Mouse (Mus musculus): ENCODE data around the gene Tal1. TPM values are rescaled to one million over a fixed set of nuclear protein-coding genes. Genes with fewer than 3 reads are reported as not detected.

Tal1 gene
- polyA plus RNA-seq, 1 experiment from 2014 or later, result 1.1 TPM

DNA sequence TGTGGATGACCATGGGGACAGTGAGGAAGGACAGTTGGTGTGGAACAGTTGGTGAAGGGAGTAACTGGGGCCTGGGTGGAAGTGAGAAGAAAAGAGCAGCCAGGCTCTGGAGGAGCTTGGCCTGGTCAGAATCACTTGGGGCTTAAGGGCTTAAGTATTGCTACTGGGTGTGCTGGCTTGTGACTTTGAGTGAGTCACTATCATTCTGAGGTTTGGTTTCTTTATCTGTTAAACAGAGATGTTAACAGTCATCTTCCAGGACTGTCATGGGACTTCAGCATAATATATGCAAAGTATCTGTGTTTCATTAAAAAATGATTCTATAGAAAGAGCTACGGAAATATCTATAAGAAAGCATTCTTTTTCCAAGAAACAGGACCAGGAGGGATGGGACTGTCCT, 18.6 kb downstream of the Tal1 start:
- no peak for ATAC-seq (replicated peaks; ENCODE audit: insufficient number of reproducible peaks, insufficient read depth, low FRiP score, low read depth)
- WGBS, result 70% methylated on average over 1 of the region's 1 CpGs
- H3K4me2 ChIP-seq, result no peak overlapping the region
- peaks cover 6% of the 10 kb centered on the region for H3K4me1 ChIP-seq (replicated peaks)
- H3K4me3 ChIP-seq, result no peak overlapping the region
- H3K27ac ChIP-seq, result peak overlapping the region; percentile 77
- peaks cover 11% of the 10 kb centered on the region for H3K27me3 ChIP-seq
- H3K36me3 ChIP-seq, result no peaks in the 10 kb centered on the region
- no peaks in the 10 kb centered on the region for H3K9me3 ChIP-seq (replicated peaks)
- no peak overlapping the region for H3K9ac ChIP-seq

GRCm38 (mm10) chr4:115075204-115075915, 19.1 kb downstream of the Tal1 start:
- Histone ChIP-seq H3K27ac (peak overlapping the region; percentile 77), H3K4me3 (no peak overlapping the region), H3K9me3 (replicated peaks) (no peaks in the 10 kb centered on the region), H3K4me2 (no peak overlapping the region), H3K9ac (no peak overlapping the region), H3K36me3 (no peaks in the 10 kb centered on the region), H3K27me3 (peaks cover 11% of the 10 kb centered on the region), H3K4me1 (replicated peaks) (peaks cover 9% of the 10 kb centered on the region)
- WGBS, result 33% methylated on average over 3 of the region's 3 CpGs
- peak; percentile 71 for ATAC-seq (replicated peaks; ENCODE audit: insufficient number of reproducible peaks, insufficient read depth, low FRiP score, low read depth)

DNA sequence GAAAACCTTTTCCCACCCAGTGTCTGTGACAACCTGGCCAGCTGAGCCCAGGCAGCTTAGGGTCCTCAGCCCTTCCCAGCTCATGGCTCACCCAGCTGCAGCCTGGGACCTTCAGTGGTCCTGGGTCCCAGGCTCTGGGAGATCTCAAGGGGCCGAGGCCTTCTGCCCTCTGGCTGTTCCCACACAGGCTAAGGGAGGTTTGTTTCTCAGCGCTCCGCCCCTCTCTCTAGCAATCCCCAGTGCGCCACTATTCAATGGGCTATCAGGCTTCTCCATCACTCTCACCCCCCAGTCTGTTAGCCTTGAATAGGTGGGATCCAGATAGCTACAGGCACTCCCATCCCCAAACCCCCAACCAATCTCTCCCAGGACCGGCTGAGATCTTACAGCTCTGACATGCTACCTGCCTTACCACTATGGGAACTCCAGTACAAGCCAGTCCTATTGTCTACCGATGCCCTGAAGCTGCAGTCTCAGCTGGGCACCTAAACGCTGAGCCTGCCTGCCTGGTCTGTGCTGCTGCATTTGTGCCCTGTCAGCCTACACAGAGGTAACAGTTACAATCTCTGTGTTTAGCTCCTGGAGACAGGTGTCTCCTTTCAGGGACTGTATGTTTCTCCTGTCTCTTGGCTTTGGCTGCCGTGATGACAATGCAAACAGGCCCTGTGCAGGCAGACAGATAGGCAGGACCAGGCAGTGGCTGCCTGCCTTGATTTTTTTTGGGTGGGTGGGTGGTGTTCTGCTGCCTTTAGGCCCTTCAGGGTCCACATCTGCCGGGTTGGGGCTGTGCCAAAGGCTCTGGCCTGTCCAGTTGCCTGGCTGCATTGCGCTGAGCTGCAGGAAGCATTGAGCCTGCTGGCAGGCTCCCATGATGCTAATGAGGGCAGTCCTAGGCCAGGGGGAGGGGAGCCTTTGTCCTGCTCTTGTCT, 22.9 kb downstream of the Tal1 start:
- no peaks in the 10 kb centered on the region for H3K36me3 ChIP-seq
- no peak overlapping the region for H3K4me3 ChIP-seq
- H3K4me1 ChIP-seq (replicated peaks), result peaks cover 9% of the 10 kb centered on the region
- no peak overlapping the region for H3K4me2 ChIP-seq
- H3K9ac ChIP-seq, result no peak overlapping the region
- no peak overlapping the region for H3K27ac ChIP-seq
- H3K9me3 ChIP-seq (replicated peaks), result no peaks in the 10 kb centered on the region
- ATAC-seq (replicated peaks; ENCODE audit: insufficient number of reproducible peaks, insufficient read depth, low FRiP score, low read depth), result peak; percentile 51
- WGBS, result 35% methylated on average over 10 of the region's 10 CpGs
- no peaks in the 10 kb centered on the region for H3K27me3 ChIP-seq

DNA sequence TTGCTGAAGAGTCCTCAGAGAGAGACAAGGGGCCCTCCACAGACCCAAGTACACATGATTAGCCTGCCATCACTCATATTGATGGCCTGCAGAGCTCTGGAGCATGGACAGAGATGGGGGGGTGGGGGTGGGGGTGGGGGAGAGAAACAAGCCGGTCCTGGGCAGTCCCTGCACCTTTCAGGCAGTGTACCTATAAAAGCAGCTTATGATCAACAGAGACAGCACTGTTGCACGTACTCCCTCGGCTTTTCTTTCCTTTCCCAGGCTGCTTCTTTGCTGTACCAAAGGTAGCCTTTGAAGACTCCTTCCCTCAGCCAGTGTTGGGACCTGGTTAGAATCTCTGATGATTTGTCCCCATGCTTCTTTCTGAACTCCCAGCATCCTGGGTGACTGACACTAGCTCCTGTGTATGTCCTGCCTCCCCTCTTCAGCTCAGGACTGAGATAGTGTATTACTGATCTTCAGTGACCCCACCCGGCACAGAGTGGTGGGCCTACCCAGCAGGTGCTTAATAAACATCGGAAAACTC, 23.7 kb downstream of the Tal1 start:
- no peaks in the 10 kb centered on the region for H3K36me3 ChIP-seq
- no peak overlapping the region for H3K9ac ChIP-seq
- no peaks in the 10 kb centered on the region for H3K9me3 ChIP-seq (replicated peaks)
- peaks cover 9% of the 10 kb centered on the region for H3K4me1 ChIP-seq (replicated peaks)
- no peak overlapping the region for H3K4me3 ChIP-seq
- no peak overlapping the region for H3K27ac ChIP-seq
- no peak overlapping the region for H3K4me2 ChIP-seq
- WGBS, result 27% methylated on average over 5 of the region's 5 CpGs
- ATAC-seq (replicated peaks; ENCODE audit: insufficient number of reproducible peaks, insufficient read depth, low FRiP score, low read depth), result no peak
- H3K27me3 ChIP-seq, result peaks cover 5% of the 10 kb centered on the region

GRCm38 (mm10) chr4:115083031-115083430, 26.8 kb downstream of the Tal1 start:
- no peak overlapping the region for H3K4me3 ChIP-seq
- peaks cover 9% of the 10 kb centered on the region for H3K4me1 ChIP-seq (replicated peaks)
- H3K9ac ChIP-seq, result no peak overlapping the region
- H3K4me2 ChIP-seq, result no peak overlapping the region
- H3K36me3 ChIP-seq, result no peaks in the 10 kb centered on the region
- peaks cover 28% of the 10 kb centered on the region for H3K27me3 ChIP-seq
- no peaks in the 10 kb centered on the region for H3K9me3 ChIP-seq (replicated peaks)
- no peak overlapping the region for H3K27ac ChIP-seq
- ATAC-seq (replicated peaks; ENCODE audit: insufficient number of reproducible peaks, insufficient read depth, low FRiP score, low read depth), result no peak
- WGBS, result 74% methylated on average over 3 of the region's 3 CpGs

DNA sequence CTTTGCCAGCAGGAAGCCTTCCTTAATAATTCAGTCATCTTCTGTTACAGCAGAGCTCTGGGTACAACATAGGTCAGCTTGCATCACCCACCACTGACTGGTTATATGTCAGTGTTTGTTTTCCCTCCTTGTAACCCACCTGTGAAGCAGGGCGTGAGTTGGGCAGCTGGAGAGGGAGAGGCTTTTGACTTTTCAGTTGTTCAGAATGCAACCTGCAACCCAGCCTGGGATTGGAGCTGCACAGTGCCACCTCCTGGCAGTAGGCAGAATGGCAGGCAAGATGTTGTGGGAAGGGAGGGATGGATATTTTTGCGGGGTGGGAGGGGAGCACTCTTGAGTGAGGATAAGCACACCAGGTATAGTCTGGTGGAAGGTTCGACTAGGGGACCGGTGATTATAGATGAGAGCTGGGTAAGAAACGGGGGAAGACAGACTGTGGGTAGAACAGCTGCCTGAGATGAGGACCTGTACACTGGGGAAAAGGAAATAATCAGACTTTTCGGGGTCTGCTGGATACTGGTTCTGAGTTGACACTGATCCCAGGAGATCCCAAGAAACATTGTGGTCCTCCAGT, 29.4 kb downstream of the Tal1 start:
- H3K36me3 ChIP-seq, result no peaks in the 10 kb centered on the region
- peaks cover 6% of the 10 kb centered on the region; the same call in 1 of the 2 replicates for H3K4me1 ChIP-seq (replicated peaks)
- no peak overlapping the region for H3K9ac ChIP-seq
- no peak; the same call in 1 of the 2 replicates for ATAC-seq (replicated peaks; ENCODE audit: insufficient number of reproducible peaks, insufficient read depth, low FRiP score, low read depth)
- 21% methylated on average over 6 of the region's 6 CpGs for WGBS
- H3K27ac ChIP-seq, result no peak overlapping the region
- H3K4me2 ChIP-seq, result no peak overlapping the region
- peaks cover 43% of the 10 kb centered on the region for H3K27me3 ChIP-seq
- no peaks in the 10 kb centered on the region for H3K9me3 ChIP-seq (replicated peaks)
- no peak overlapping the region for H3K4me3 ChIP-seq

DNA sequence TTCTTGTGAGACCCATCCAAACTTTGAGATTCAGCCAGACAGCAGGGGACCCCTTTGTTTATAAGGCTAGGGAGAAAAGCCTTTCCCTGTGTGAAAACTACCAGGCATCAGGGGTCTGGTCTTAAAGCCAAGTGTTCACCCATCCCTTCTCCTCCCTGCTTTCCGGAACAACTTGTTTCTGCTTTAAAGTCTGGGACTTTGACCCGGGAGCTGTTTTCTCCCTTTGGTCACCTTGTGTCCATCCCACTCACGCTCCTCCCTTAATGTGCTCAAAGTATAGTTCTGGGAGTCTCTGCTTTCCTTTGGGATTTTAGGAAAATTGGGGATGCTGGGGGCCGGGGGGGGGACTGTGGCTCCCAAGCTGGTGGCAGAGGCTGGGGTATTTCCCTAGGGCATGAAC, 30.0 kb downstream of the Tal1 start:
- Histone ChIP-seq H3K9ac (no peak overlapping the region), H3K4me3 (no peak overlapping the region), H3K27ac (no peak overlapping the region), H3K27me3 (peaks cover 43% of the 10 kb centered on the region), H3K4me2 (no peak overlapping the region), H3K4me1 (replicated peaks) (peaks cover 6% of the 10 kb centered on the region; the same call in 1 of the 2 replicates), H3K36me3 (no peaks in the 10 kb centered on the region), H3K9me3 (replicated peaks) (no peaks in the 10 kb centered on the region)
- WGBS, result 65% methylated on average over 4 of the region's 4 CpGs
- no peak for ATAC-seq (replicated peaks; ENCODE audit: insufficient number of reproducible peaks, insufficient read depth, low FRiP score, low read depth)

DNA sequence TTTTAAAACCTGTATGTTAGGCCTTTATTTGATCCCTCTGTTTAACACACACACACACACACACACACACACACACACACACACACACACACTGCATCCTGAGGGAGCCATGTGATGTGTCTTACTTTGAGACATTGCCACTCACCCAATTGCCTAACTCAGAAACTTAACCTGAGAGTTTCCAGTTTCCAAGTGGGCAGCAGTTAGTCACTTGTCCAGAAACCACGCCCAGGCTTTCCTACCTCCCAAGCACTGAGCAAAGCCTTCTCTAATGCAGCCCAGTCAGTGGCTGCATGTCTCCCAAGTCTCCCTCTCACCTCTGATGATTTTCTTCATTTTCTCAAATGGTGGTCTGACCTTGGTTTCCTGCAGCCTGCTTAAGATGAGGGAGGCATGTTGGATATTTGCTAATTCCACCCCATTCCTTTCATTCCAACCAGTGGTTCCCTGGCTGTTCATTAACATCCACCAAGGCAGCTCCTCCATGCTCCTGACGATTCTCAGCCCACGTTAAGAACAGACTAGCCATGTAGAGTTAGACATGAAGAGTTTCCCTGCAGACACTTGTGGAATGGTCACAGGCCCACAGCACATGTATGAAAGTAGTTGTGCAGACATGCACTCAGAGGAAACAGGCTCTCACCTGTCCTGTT, 30.7 kb downstream of the Tal1 start:
- H3K4me1 ChIP-seq (replicated peaks), result peaks cover 6% of the 10 kb centered on the region; the same call in 1 of the 2 replicates
- H3K4me2 ChIP-seq, result no peak overlapping the region
- no peaks in the 10 kb centered on the region for H3K36me3 ChIP-seq
- H3K9ac ChIP-seq, result no peak overlapping the region
- peaks cover 43% of the 10 kb centered on the region for H3K27me3 ChIP-seq
- no peak for ATAC-seq (replicated peaks; ENCODE audit: insufficient number of reproducible peaks, insufficient read depth, low FRiP score, low read depth)
- H3K27ac ChIP-seq, result no peak overlapping the region
- H3K9me3 ChIP-seq (replicated peaks), result no peaks in the 10 kb centered on the region
- no peak overlapping the region for H3K4me3 ChIP-seq
- 55% methylated on average over 3 of the region's 3 CpGs for WGBS

GRCm38 (mm10) chr4:115088611-115089338, 32.5 kb downstream of the Tal1 start, which contains the start of gene Pdzk1ip1:
Pdzk1ip1 (plus strand) TSS chr4:115088708.
- WGBS, result 17% methylated on average over 11 of the region's 11 CpGs
- Histone ChIP-seq H3K27me3 (peaks cover 48% of the 10 kb centered on the region), H3K4me2 (peak within 1 kb of the TSS; percentile 47), H3K4me3 (peak within 1 kb of the TSS; percentile 27), H3K9me3 (replicated peaks) (no peaks in the 10 kb centered on the region), H3K36me3 (no peaks in the 10 kb centered on the region), H3K4me1 (replicated peaks) (peaks cover 6% of the 10 kb centered on the region; the same call in 1 of the 2 replicates), H3K27ac (no peak within 1 kb of the TSS), H3K9ac (no peak within 1 kb of the TSS)
- ATAC-seq (replicated peaks; ENCODE audit: insufficient number of reproducible peaks, insufficient read depth, low FRiP score, low read depth), result no peak

DNA sequence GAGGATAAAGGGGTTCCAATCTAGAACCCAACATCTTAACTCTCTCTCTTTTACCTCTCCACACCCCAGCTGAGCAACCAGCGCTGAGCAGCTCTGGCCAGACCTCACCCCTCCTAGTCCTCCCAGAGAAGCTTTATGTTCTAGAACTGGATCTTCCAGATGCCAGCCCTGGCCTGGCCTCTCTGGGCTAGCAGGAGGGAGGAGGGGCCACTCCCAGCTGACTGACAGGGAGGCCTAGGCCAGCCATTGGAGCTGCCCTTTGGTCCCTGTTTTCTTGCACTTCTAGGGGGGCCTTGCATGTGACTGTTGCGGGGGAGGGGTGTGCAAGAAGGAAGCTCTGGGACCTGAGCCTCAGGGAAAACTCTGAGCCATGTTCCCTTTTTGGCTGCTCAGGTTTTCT, 34.4 kb downstream of the Tal1 start:
- H3K9me3 ChIP-seq (replicated peaks), result no peaks in the 10 kb centered on the region
- peaks cover 50% of the 10 kb centered on the region for H3K27me3 ChIP-seq
- H3K4me2 ChIP-seq, result no peak overlapping the region
- no peak overlapping the region for H3K9ac ChIP-seq
- H3K36me3 ChIP-seq, result no peaks in the 10 kb centered on the region
- no peak overlapping the region for H3K27ac ChIP-seq
- H3K4me3 ChIP-seq, result no peak overlapping the region
- WGBS, result 55% methylated on average over 2 of the region's 2 CpGs
- H3K4me1 ChIP-seq (replicated peaks), result peaks cover 9% of the 10 kb centered on the region
- no peak for ATAC-seq (replicated peaks; ENCODE audit: insufficient number of reproducible peaks, insufficient read depth, low FRiP score, low read depth)

All from heart, embryonic 15.5 days (tissue).